Mouse (Mus musculus) MEL (cell line): ENCODE measurements around the gene Gm11549. TPM values are rescaled to one million over a fixed set of nuclear protein-coding genes. Genes with fewer than 3 reads are reported as not detected.

ENCODE experiments used
- DNase-seq: peaks from one replicate; pipeline ENCODE4 v3.0.0; 2011; ENCODE audit warnings: low read depth, low spot score
- H3K27ac ChIP-seq: 2 replicates; pipeline ENCODE4 v1.5.1; 2012; ENCODE audit warnings: low read depth, mild to moderate bottlenecking, control low read depth, low read length, moderate library complexity; ENCODE audit not compliant: control insufficient read depth
- H3K27me3 ChIP-seq, 2 experiments: fragments of 150-350 bp in 1 of 2; sonication (generic) in 1 of 2; 2 replicates each; pipeline ENCODE4 v1.6.1; 2012; ENCODE audit warnings: low read length in 2 of 2, mild to moderate bottlenecking in 2 of 2, improper control_type of control experiment in 1 of 2, moderate library complexity in 1 of 2; ENCODE audit not compliant: insufficient read depth in 2 of 2, control insufficient read depth in 1 of 2
- H3K36me3 ChIP-seq, 2 experiments: 2 replicates each; pipeline ENCODE4 v1.6.1; 2012 to 2014; ENCODE audit warnings: low read length in 2 of 2, improper control_type of control experiment in 1 of 2, inconsistent platforms in 1 of 2, mild to moderate bottlenecking in 1 of 2; ENCODE audit not compliant: insufficient read depth in 2 of 2, control insufficient read depth in 1 of 2
- H3K4me1 ChIP-seq, 2 experiments: fragments of 150-350 bp in 1 of 2; sonication (generic) in 1 of 2; 2 replicates each; pipeline ENCODE4 v1.6.1; 2012; ENCODE audit warnings: low read length in 2 of 2, improper control_type of control experiment in 1 of 2, mild to moderate bottlenecking in 1 of 2; ENCODE audit not compliant: insufficient read depth in 2 of 2, control insufficient read depth in 1 of 2
- H3K4me3 ChIP-seq, 2 experiments: fragments of 150-350 bp in 1 of 2; sonication (generic) in 1 of 2; 2 replicates each; pipeline ENCODE4 v1.5.1; 2012; ENCODE audit warnings: low read depth in 2 of 2, low read length in 2 of 2, mild to moderate bottlenecking in 2 of 2, moderate library complexity in 2 of 2, control low read depth in 1 of 2, improper control_type of control experiment in 1 of 2; ENCODE audit not compliant: control insufficient read depth in 1 of 2, insufficient read depth in 1 of 2
- H3K79me2 ChIP-seq: 2 replicates; pipeline ENCODE4 v1.6.1; 2012; ENCODE audit warnings: mild to moderate bottlenecking, low read length, moderate library complexity; ENCODE audit not compliant: control insufficient read depth, poor library complexity, insufficient read depth
- H3K9ac ChIP-seq: 2 replicates; pipeline ENCODE4 v1.6.1; 2012; ENCODE audit warnings: low read depth, mild to moderate bottlenecking, control low read depth, low read length, moderate library complexity; ENCODE audit not compliant: control insufficient read depth, poor library complexity, severe bottlenecking
- H3K9me3 ChIP-seq: fragments of 150-350 bp; sonication (generic); replicated peaks from 2 replicates; pipeline ENCODE4 v1.6.1; 2012; ENCODE audit warnings: mild to moderate bottlenecking, low read length, improper control_type of control experiment, moderate library complexity; ENCODE audit not compliant: insufficient read depth
- BHLHE40 ChIP-seq: IDR thresholded peaks from 2 replicates; pipeline ENCODE4 v1.6.1; 2012; ENCODE audit warnings: low read depth, mild to moderate bottlenecking, inconsistent platforms, low read length, improper control_type of control experiment, borderline replicate concordance
- CHD2 ChIP-seq: IDR thresholded peaks from 2 replicates; pipeline ENCODE4 v1.6.1; 2011; ENCODE audit warnings: low read length, improper control_type of control experiment
- CTCF ChIP-seq, 3 experiments: IDR thresholded peaks in 2 of 3; conservative IDR thresholded peaks in 1 of 3; 2 replicates each; pipeline ENCODE4 v1.5.1; 2011 to 2012; ENCODE audit warnings: low read length in 3 of 3, low read depth in 2 of 3, mild to moderate bottlenecking in 2 of 3, improper control_type of control experiment in 1 of 3, inconsistent platforms in 1 of 3, mixed read lengths in 1 of 3, moderate library complexity in 1 of 3; ENCODE audit not compliant: control insufficient read depth in 1 of 3, insufficient read depth in 1 of 3, poor library complexity in 1 of 3, severe bottlenecking in 1 of 3
- E2F4 ChIP-seq: IDR thresholded peaks from 2 replicates; pipeline ENCODE4 v1.6.1; 2011; ENCODE audit warnings: low read depth, low read length, improper control_type of control experiment, borderline replicate concordance
- ELF1 ChIP-seq: IDR thresholded peaks from 2 replicates; pipeline ENCODE4 v1.6.1; 2014; ENCODE audit warnings: low read depth, mild to moderate bottlenecking, inconsistent platforms, low read length, improper control_type of control experiment, moderate library complexity
- EP300 ChIP-seq, 2 experiments: IDR thresholded peaks; 2 replicates each; pipeline ENCODE4 v1.6.1; 2011; ENCODE audit warnings: improper control_type of control experiment in 2 of 2, low read length in 2 of 2, low read depth in 1 of 2, mild to moderate bottlenecking in 1 of 2
- GABPA ChIP-seq: IDR thresholded peaks from 2 replicates; pipeline ENCODE4 v1.6.1; 2012; ENCODE audit warnings: low read depth, mild to moderate bottlenecking, inconsistent platforms, low read length, improper control_type of control experiment, moderate library complexity
- GATA1 ChIP-seq: IDR thresholded peaks from 2 replicates; pipeline ENCODE4 v1.6.1; 2011; ENCODE audit warnings: low read depth, low read length, improper control_type of control experiment
- HCFC1 ChIP-seq: IDR thresholded peaks from 2 replicates; pipeline ENCODE4 v1.6.1; 2012; ENCODE audit warnings: low read depth, mild to moderate bottlenecking, inconsistent platforms, low read length, improper control_type of control experiment, moderate library complexity
- JUND ChIP-seq: IDR thresholded peaks from 2 replicates; pipeline ENCODE4 v1.6.1; 2011; ENCODE audit warnings: low read depth, mild to moderate bottlenecking, improper control_type of control experiment, low read length
- KAT2A ChIP-seq: conservative IDR thresholded peaks from 2 replicates; pipeline ENCODE4 v1.6.1; 2012; ENCODE audit warnings: low read depth, low read length, improper control_type of control experiment, inconsistent platforms
- MAFK ChIP-seq: IDR thresholded peaks from 2 replicates; pipeline ENCODE4 v1.6.1; 2011; ENCODE audit warnings: low read depth, mild to moderate bottlenecking, low read length, improper control_type of control experiment, borderline replicate concordance
- MAZ ChIP-seq: IDR thresholded peaks from 2 replicates; pipeline ENCODE4 v1.6.1; 2012; ENCODE audit warnings: low read depth, mild to moderate bottlenecking, inconsistent platforms, low read length, improper control_type of control experiment
- MEF2A ChIP-seq: IDR thresholded peaks from 2 replicates; pipeline ENCODE4 v1.6.1; 2014; ENCODE audit warnings: low read depth, mild to moderate bottlenecking, inconsistent platforms, low read length, improper control_type of control experiment; ENCODE audit not compliant: poor library complexity, insufficient replicate concordance, severe bottlenecking; ENCODE audit errors: extremely low read depth
- NRF1 ChIP-seq: IDR thresholded peaks from 2 replicates; pipeline ENCODE4 v1.6.1; 2014; ENCODE audit warnings: low read depth, mild to moderate bottlenecking, inconsistent platforms, low read length, improper control_type of control experiment, moderate library complexity; ENCODE audit not compliant: poor library complexity, insufficient read depth, severe bottlenecking
- POLR2AphosphoS5 ChIP-seq: IDR thresholded peaks from 2 replicates; pipeline ENCODE4 v1.6.1; 2012; ENCODE audit warnings: low read depth, borderline replicate concordance, mild to moderate bottlenecking, inconsistent platforms, low read length, moderate library complexity, mixed read lengths
- RAD21 ChIP-seq: IDR thresholded peaks from 2 replicates; pipeline ENCODE4 v1.6.1; 2011; ENCODE audit warnings: mild to moderate bottlenecking, low read depth, low read length, improper control_type of control experiment
- RCOR1 ChIP-seq: IDR thresholded peaks from 2 replicates; pipeline ENCODE4 v1.6.1; 2012; ENCODE audit warnings: low read depth, mild to moderate bottlenecking, inconsistent platforms, low read length, improper control_type of control experiment
- SIN3A ChIP-seq: IDR thresholded peaks from 2 replicates; pipeline ENCODE4 v1.6.1; 2012; ENCODE audit warnings: low read length, improper control_type of control experiment, inconsistent platforms
- SMC3 ChIP-seq: IDR thresholded peaks from 2 replicates; pipeline ENCODE4 v1.6.1; 2011; ENCODE audit warnings: low read depth, low read length, improper control_type of control experiment
- TAL1 ChIP-seq: IDR thresholded peaks from 2 replicates; pipeline ENCODE4 v1.6.1; 2012; ENCODE audit warnings: mild to moderate bottlenecking, inconsistent platforms, low read length, moderate library complexity, mixed read lengths
- TBP ChIP-seq: IDR thresholded peaks from 2 replicates; pipeline ENCODE4 v1.8.0; 2011; ENCODE audit warnings: low read depth, low read length, improper control_type of control experiment
- UBTF ChIP-seq: IDR thresholded peaks from 2 replicates; pipeline ENCODE4 v1.6.1; 2012; ENCODE audit warnings: low read depth, mild to moderate bottlenecking, inconsistent platforms, low read length, improper control_type of control experiment, moderate library complexity, borderline replicate concordance; ENCODE audit not compliant: insufficient read depth
- USF1 ChIP-seq: IDR thresholded peaks from 2 replicates; pipeline ENCODE4 v1.6.1; 2014; ENCODE audit warnings: low read depth, mild to moderate bottlenecking, inconsistent platforms, low read length, improper control_type of control experiment, moderate library complexity
- USF2 ChIP-seq, 2 experiments: IDR thresholded peaks; 2 replicates each; pipeline ENCODE4 v1.6.1; 2011 to 2012; ENCODE audit warnings: improper control_type of control experiment in 2 of 2, low read length in 2 of 2, borderline replicate concordance in 1 of 2, inconsistent platforms in 1 of 2, low read depth in 1 of 2, mild to moderate bottlenecking in 1 of 2; ENCODE audit not compliant: insufficient read depth in 1 of 2
- ZKSCAN1 ChIP-seq: IDR thresholded peaks from 2 replicates; pipeline ENCODE4 v1.6.1; 2012; ENCODE audit warnings: low read depth, mild to moderate bottlenecking, inconsistent platforms, low read length, improper control_type of control experiment, moderate library complexity
- ZMIZ1 ChIP-seq: IDR thresholded peaks from 2 replicates; pipeline ENCODE4 v1.6.1; 2012; ENCODE audit warnings: low read depth, mild to moderate bottlenecking, inconsistent platforms, low read length, improper control_type of control experiment, moderate library complexity
- polyA plus RNA-seq, 2 experiments: library from polyadenylated mRNA; stranded (reverse) in 1 of 2; unstranded in 1 of 2; fragments of >175 nt in 1 of 2; fragments of >200 nt in 1 of 2; gene quantifications; 2 replicates each; pipeline versions ENCODE4 v1.2.1 to v1.2.4; 2012; ENCODE audit warnings: low replicate concordance in 2 of 2, low read depth in 1 of 2; ENCODE audit not compliant: insufficient read length in 2 of 2, insufficient read depth in 1 of 2, missing spikeins in 1 of 2
- total RNA-seq: library from RNA; depleted of rRNA; stranded (reverse); fragments of 300-350 nt; gene quantifications from 2 replicates; pipeline ENCODE4 v1.2.3, GENCODE M21; 2012

Gene Gm11549
- total and polyA plus RNA-seq, 3 experiments: not detected

DNA sequence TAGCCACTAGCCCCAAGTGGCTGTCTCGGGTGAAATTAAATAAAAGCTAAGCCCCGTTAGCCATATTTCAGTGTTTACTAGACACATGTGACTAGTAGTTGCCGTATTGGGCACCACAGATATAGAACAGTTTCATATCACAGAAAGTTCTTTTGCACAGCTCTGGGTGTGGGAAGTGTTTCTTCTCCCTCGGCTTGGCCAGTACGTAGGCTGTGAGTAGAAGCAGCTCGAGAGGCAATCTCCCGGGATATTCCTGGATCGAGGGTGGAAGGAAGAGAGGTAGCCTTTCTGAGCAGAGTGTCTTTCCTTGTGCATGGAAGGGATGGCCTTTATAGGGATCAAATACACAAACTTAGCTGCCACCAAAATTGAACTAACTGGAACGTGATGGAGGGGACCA lies 5.4 kb downstream of the Gm11549 start:
- H3K27me3 ChIP-seq: no peaks in the 10 kb centered on the region; a peak in 2 of 4 replicates
- H3K27ac ChIP-seq: no peak overlapping the region
- no peaks in the 10 kb centered on the region for H3K9me3 ChIP-seq
- no peaks in the 10 kb centered on the region for H3K36me3 ChIP-seq
- TF ChIP-seq HCFC1 (no peak), KAT2A (no peak), CHD2 (no peak), JUND (no peak), ELF1 (no peak), TAL1 (no peak), USF2 (IDR thresholded peaks at IDR 0.05; ENCODE audit: borderline replicate concordance in 1 of 2, insufficient read depth in 1 of 2, low read depth in 1 of 2, low read length in 2 of 2) (no peak), GATA1 (no peak), ZKSCAN1 (no peak), SMC3 (no peak), MAZ (no peak), RAD21 (no peak), GABPA (no peak), E2F4 (no peak), POLR2AphosphoS5 (no peak), MAFK (no peak)
- H3K4me3 ChIP-seq: no peak overlapping the region
- H3K4me1 ChIP-seq: no peaks in the 10 kb centered on the region
- no peak overlapping the region for H3K9ac ChIP-seq
- H3K79me2 ChIP-seq: no peaks in the 10 kb centered on the region
- no peak for DNase-seq

DNA sequence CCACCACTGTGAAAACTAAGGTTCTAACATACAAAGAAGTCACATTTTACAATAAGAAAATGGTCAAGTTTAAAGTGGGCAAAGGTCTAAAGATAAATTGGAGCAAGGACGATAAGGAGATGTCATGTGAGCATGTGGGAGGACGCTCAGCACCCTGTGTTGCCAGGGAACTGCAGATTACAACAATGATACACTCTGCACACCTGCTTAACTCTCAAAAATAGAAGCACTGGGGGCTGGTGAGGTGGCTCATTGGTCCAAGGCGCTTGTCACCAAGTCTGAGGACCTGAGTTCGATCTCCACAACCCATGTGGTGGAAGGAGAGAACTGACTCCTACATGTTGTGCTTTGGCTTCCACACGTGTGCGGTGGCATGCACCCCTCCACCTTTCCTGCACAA lies 10.1 kb downstream of the Gm11549 start:
- H3K27ac ChIP-seq: no peak overlapping the region
- H3K9ac ChIP-seq: no peak overlapping the region
- H3K4me1 ChIP-seq: no peaks in the 10 kb centered on the region
- no peaks in the 10 kb centered on the region; a peak in 1 of 4 replicates for H3K27me3 ChIP-seq
- H3K79me2 ChIP-seq: no peaks in the 10 kb centered on the region
- no peak for DNase-seq
- H3K36me3 ChIP-seq: no peaks in the 10 kb centered on the region
- TF ChIP-seq CTCF (IDR thresholded peaks at IDR 0.05 in 2 of 3, conservative IDR thresholded peaks at IDR 0.05 in 1 of 3; ENCODE audit: control insufficient read depth in 1 of 3, insufficient read depth in 1 of 3, low read depth in 2 of 3, low read length in 3 of 3, poor library complexity in 1 of 3, severe bottlenecking in 1 of 3) (no peak), TAL1 (no peak), MEF2A (no peak), CHD2 (no peak), EP300 (IDR thresholded peaks at IDR 0.05; ENCODE audit: low read depth in 1 of 2, low read length in 2 of 2) (no peak), KAT2A (no peak), BHLHE40 (no peak), USF1 (no peak), MAFK (no peak), TBP (no peak), UBTF (no peak), MAZ (no peak), NRF1 (no peak), POLR2AphosphoS5 (no peak), RCOR1 (no peak), ZKSCAN1 (no peak), SIN3A (no peak), HCFC1 (no peak), ZMIZ1 (no peak)
- H3K4me3 ChIP-seq: no peak overlapping the region
- no peaks in the 10 kb centered on the region for H3K9me3 ChIP-seq
